ENCODE assay signal across 10 mouse cellular contexts in the genomic region with DNA sequence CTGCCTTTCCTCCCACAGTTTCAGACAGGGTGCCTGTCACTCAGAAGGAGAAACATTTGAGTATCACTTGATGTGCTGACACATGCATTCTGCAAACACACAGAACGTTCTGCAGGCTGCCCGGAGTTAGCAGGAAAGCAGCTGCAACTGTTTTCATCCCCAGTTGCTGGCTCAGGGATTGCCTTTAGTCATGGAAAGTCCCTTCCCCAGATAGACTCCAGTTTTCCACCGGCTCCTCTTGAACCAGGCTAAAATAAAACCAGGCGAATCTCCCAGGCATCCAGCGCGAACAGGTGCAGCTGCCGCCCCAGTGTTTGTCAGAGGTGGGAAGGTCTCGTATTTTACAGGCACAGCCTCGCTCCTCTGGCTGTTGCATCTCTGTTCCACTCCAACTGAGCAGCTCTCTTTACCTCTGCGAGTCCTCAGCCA.
DNase-seq lines count a peak whose midpoint lies in the region; ATAC-seq and TF ChIP-seq lines count a peak whose summit lies in the region.
"Had no signal": no experiment of that assay in that cellular context is flagged by ENCODE, and none has a peak within 500 bp of the region (broad histone marks: within the 10 kb centered on the region; RNA-seq: fewer than 3 reads in every experiment).

No protein-coding gene starts in this region.

- H3K4me3 ChIP-seq in left cerebral cortex, adult 2 months = no peak overlapping the region
- no peak overlapping the region for H3K4me3 ChIP-seq in forebrain, embryonic 16.5 days (replicated peaks; ENCODE audit: low read length)
- peak overlapping the region; percentile 11 for H3K4me3 ChIP-seq in heart, embryonic 16.5 days (ENCODE audit: low read length)
- no peak overlapping the region for H3K4me3 ChIP-seq in hindbrain, embryonic 11.5 days (ENCODE audit: low read depth, low read length)
- H3K4me3 ChIP-seq: liver, embryonic 13.5 days had no signal

- no peaks in the 10 kb centered on the region for H3K36me3 ChIP-seq in forebrain, embryonic 16.5 days (ENCODE audit: control insufficient read depth, insufficient read depth)
- no peaks in the 10 kb centered on the region for H3K36me3 ChIP-seq in heart, embryonic 16.5 days (ENCODE audit: control insufficient read depth, insufficient read depth)
- H3K36me3 ChIP-seq in hindbrain, embryonic 11.5 days (ENCODE audit: control insufficient read depth, insufficient read depth, low read length) = no peaks in the 10 kb centered on the region
- H3K36me3 ChIP-seq: liver, embryonic 13.5 days had no signal

- H3K27ac ChIP-seq in left cerebral cortex, adult 2 months = peak overlapping the region; percentile 57
- no peak overlapping the region for H3K27ac ChIP-seq in forebrain, embryonic 16.5 days (ENCODE audit: low read length)
- 0 out of 2 replicates have a peak overlapping the region, but pooled peaks have one; percentile 33 for H3K27ac ChIP-seq in heart, embryonic 16.5 days (ENCODE audit: low read length)
- H3K27ac ChIP-seq in hindbrain, embryonic 11.5 days (ENCODE audit: low read depth, low read length) = no peak overlapping the region
- H3K27ac ChIP-seq: liver, embryonic 13.5 days had no signal

- ATAC-seq in forebrain, embryonic 16.5 days = peak; percentile 74; the same call in 1 of the 2 replicates
- peak; percentile 49; the same call in 1 of the 2 replicates for ATAC-seq in heart, embryonic 16.5 days (replicated peaks; ENCODE audit: extremely low read depth, insufficient read depth, low FRiP score)
- no peak for ATAC-seq in hindbrain, embryonic 11.5 days (ENCODE audit: low FRiP score)
- ATAC-seq: Patski had no signal

- H3K9me3 ChIP-seq in forebrain, embryonic 16.5 days (ENCODE audit: control insufficient read depth, low read length) = no peaks in the 10 kb centered on the region
- H3K9me3 ChIP-seq in heart, embryonic 16.5 days (replicated peaks; ENCODE audit: control insufficient read depth, low read length) = no peaks in the 10 kb centered on the region
- H3K9me3 ChIP-seq in hindbrain, embryonic 11.5 days (ENCODE audit: control insufficient read depth, low read length) = no peaks in the 10 kb centered on the region
- H3K9me3 ChIP-seq: liver, embryonic 13.5 days had no signal

- no peak for DNase-seq in left cerebral cortex, adult 2 months (ENCODE audit: extremely low spot score in 1 of 2, low spot score in 2 of 2)
- no peak for DNase-seq in left cerebral cortex, postnatal 4 days
- peak; percentile 46 to 64 for DNase-seq in right cerebral cortex, postnatal 10 days (ENCODE audit: low spot score in 2 of 2)
- DNase-seq in kidney, postnatal 25 days = no peak
- DNase-seq in hindbrain, embryonic 11.5 days (ENCODE audit: low spot score) = no peak
- DNase-seq: kidney, adult 18-20 months; liver, embryonic 13.5 days had no signal

- intact Hi-C loops in left cerebral cortex, adult 2 months (cut with DNase I) = no loop called here
- intact Hi-C loops in left cerebral cortex, postnatal 4 days (cut with DNase I) = no loop called here

- H3K9ac ChIP-seq in forebrain, embryonic 16.5 days (replicated peaks; ENCODE audit: low read depth, low read length) = no peak overlapping the region
- no peak overlapping the region; the same call in 1 of the 2 replicates for H3K9ac ChIP-seq in heart, embryonic 16.5 days (ENCODE audit: low read length)
- H3K9ac ChIP-seq in hindbrain, embryonic 11.5 days (ENCODE audit: low read depth, low read length) = no peak overlapping the region
- H3K9ac ChIP-seq: liver, embryonic 13.5 days had no signal

- H3K4me1 ChIP-seq in forebrain, embryonic 16.5 days (replicated peaks; ENCODE audit: control insufficient read depth, insufficient read depth, low read length) = no peaks in the 10 kb centered on the region
- H3K4me1 ChIP-seq in heart, embryonic 16.5 days (ENCODE audit: control insufficient read depth, insufficient read depth, low read length) = peaks cover 12% of the 10 kb centered on the region
- no peaks in the 10 kb centered on the region for H3K4me1 ChIP-seq in hindbrain, embryonic 11.5 days (replicated peaks; ENCODE audit: control insufficient read depth, insufficient read depth, low read length)
- H3K4me1 ChIP-seq: liver, embryonic 13.5 days had no signal

- WGBS in forebrain, embryonic 16.5 days = 54% methylated on average over 10 of the region's 10 CpGs
- 27% methylated on average over 10 of the region's 10 CpGs for WGBS in heart, embryonic 16.5 days
- WGBS in hindbrain, embryonic 11.5 days = 67% methylated on average over 10 of the region's 10 CpGs

- no peak for TF ChIP-seq CTCF in left cerebral cortex, adult 2 months (IDR thresholded peaks at IDR 0.05)

- no peaks in the 10 kb centered on the region for H3K27me3 ChIP-seq in forebrain, embryonic 16.5 days (replicated peaks; ENCODE audit: control insufficient read depth, insufficient read depth, low read length)
- peaks cover 3% of the 10 kb centered on the region; the same call in 1 of the 2 replicates for H3K27me3 ChIP-seq in heart, embryonic 16.5 days (ENCODE audit: control insufficient read depth, insufficient read depth, low read length)
- H3K27me3 ChIP-seq in hindbrain, embryonic 11.5 days (ENCODE audit: control insufficient read depth, insufficient read depth, low read length) = no peaks in the 10 kb centered on the region
- H3K27me3 ChIP-seq: liver, embryonic 13.5 days; Patski had no signal

- no peak overlapping the region for H3K4me2 ChIP-seq in forebrain, embryonic 16.5 days (ENCODE audit: low read length)
- H3K4me2 ChIP-seq in heart, embryonic 16.5 days (ENCODE audit: low read depth, low read length) = peak overlapping the region; percentile 55
- H3K4me2 ChIP-seq in hindbrain, embryonic 11.5 days (replicated peaks; ENCODE audit: low read depth, low read length) = no peak overlapping the region
- H3K4me2 ChIP-seq: liver, embryonic 13.5 days had no signal

Comparison
In these comparisons a context has a peak if more than half of its experiments do, and no peak if none do; other contexts are left out.
1. DNase-seq: peak in right cerebral cortex, postnatal 10 days (2 of 2); none in left cerebral cortex, adult 2 months (0 of 2), left cerebral cortex, postnatal 4 days (single experiment), kidney, postnatal 25 days (0 of 2) and hindbrain, embryonic 11.5 days (single experiment).
2. H3K27ac ChIP-seq: peak in left cerebral cortex, adult 2 months (single experiment) and heart, embryonic 16.5 days (single experiment); none in forebrain, embryonic 16.5 days (single experiment) and hindbrain, embryonic 11.5 days (single experiment).